Mouse (Mus musculus): ENCODE measurements around the gene Nmi. TPM values are rescaled to one million over a fixed set of nuclear protein-coding genes. Genes with fewer than 3 reads are reported as not detected.

Nmi gene
- polyA plus RNA-seq, 1 experiment: 6.4 TPM

- H3K27me3 ChIP-seq (replicated peaks; ENCODE audit: control insufficient read depth, insufficient read depth, low read length): no peaks in the 10 kb centered on the region
- no peaks in the 10 kb centered on the region for H3K36me3 ChIP-seq (ENCODE audit: control insufficient read depth, insufficient read depth, low read length)
- DNase-seq: no peak
- 86% methylated on average over 6 of the region's 6 CpGs for WGBS
- H3K27ac ChIP-seq (ENCODE audit: insufficient read depth, low read depth, low read length): no peak overlapping the region
- no peaks in the 10 kb centered on the region for H3K4me1 ChIP-seq (ENCODE audit: control insufficient read depth, insufficient read depth, low read length)
- H3K4me3 ChIP-seq (ENCODE audit: insufficient read depth, low read depth, low read length): no peak overlapping the region
- TF ChIP-seq POLR2A (IDR thresholded peaks at IDR 0.05; ENCODE audit: low read depth, low read length): no peak
- TF ChIP-seq CTCF (conservative IDR thresholded peaks at IDR 0.05; ENCODE audit: insufficient read depth, insufficient read length, low read depth, low read length): no peak
Measured at GRCm38 (mm10) chr2:51991447-51991846, 18.2 kb upstream of the Nmi start.

GRCm38 (mm10) chr2:51989559-51989958 lies 16.3 kb upstream of the Nmi start:
- Histone ChIP-seq H3K4me3 (ENCODE audit: insufficient read depth, low read depth, low read length) (no peak overlapping the region), H3K27me3 (replicated peaks; ENCODE audit: control insufficient read depth, insufficient read depth, low read length) (no peaks in the 10 kb centered on the region), H3K27ac (ENCODE audit: insufficient read depth, low read depth, low read length) (no peak overlapping the region), H3K36me3 (ENCODE audit: control insufficient read depth, insufficient read depth, low read length) (no peaks in the 10 kb centered on the region), H3K4me1 (ENCODE audit: control insufficient read depth, insufficient read depth, low read length) (peaks cover 4% of the 10 kb centered on the region; the same call in 1 of the 2 replicates)
- 73% methylated on average over 2 of the region's 2 CpGs for WGBS
- TF ChIP-seq CTCF (conservative IDR thresholded peaks at IDR 0.05; ENCODE audit: insufficient read depth, insufficient read length, low read depth, low read length) (no peak), POLR2A (IDR thresholded peaks at IDR 0.05; ENCODE audit: low read depth, low read length) (no peak)
- no peak for DNase-seq

GRCm38 (mm10) chr2:51986695-51987094 lies 13.4 kb upstream of the Nmi start:
- no peak overlapping the region for H3K4me3 ChIP-seq (ENCODE audit: insufficient read depth, low read depth, low read length)
- no peaks in the 10 kb centered on the region for H3K36me3 ChIP-seq (ENCODE audit: control insufficient read depth, insufficient read depth, low read length)
- 84% methylated on average over 5 of the region's 5 CpGs for WGBS
- H3K27ac ChIP-seq (ENCODE audit: insufficient read depth, low read depth, low read length): no peak overlapping the region
- TF ChIP-seq POLR2A (IDR thresholded peaks at IDR 0.05; ENCODE audit: low read depth, low read length): no peak
- TF ChIP-seq CTCF (conservative IDR thresholded peaks at IDR 0.05; ENCODE audit: insufficient read depth, insufficient read length, low read depth, low read length): no peak
- H3K4me1 ChIP-seq (ENCODE audit: control insufficient read depth, insufficient read depth, low read length): peaks cover 4% of the 10 kb centered on the region; the same call in 1 of the 2 replicates
- no peak for DNase-seq
- H3K27me3 ChIP-seq (replicated peaks; ENCODE audit: control insufficient read depth, insufficient read depth, low read length): no peaks in the 10 kb centered on the region

- no peak for DNase-seq
- Histone ChIP-seq H3K4me3 (ENCODE audit: insufficient read depth, low read depth, low read length) (no peak overlapping the region), H3K36me3 (ENCODE audit: control insufficient read depth, insufficient read depth, low read length) (no peaks in the 10 kb centered on the region), H3K4me1 (ENCODE audit: control insufficient read depth, insufficient read depth, low read length) (peaks cover 4% of the 10 kb centered on the region; the same call in 1 of the 2 replicates), H3K27ac (ENCODE audit: insufficient read depth, low read depth, low read length) (no peak overlapping the region), H3K27me3 (replicated peaks; ENCODE audit: control insufficient read depth, insufficient read depth, low read length) (no peaks in the 10 kb centered on the region)
- WGBS: 52% methylated on average over 9 of the region's 9 CpGs
- TF ChIP-seq CTCF (conservative IDR thresholded peaks at IDR 0.05; ENCODE audit: insufficient read depth, insufficient read length, low read depth, low read length): no peak
- TF ChIP-seq POLR2A (IDR thresholded peaks at IDR 0.05; ENCODE audit: low read depth, low read length): no peak
Measured at GRCm38 (mm10) chr2:51986157-51986556, 12.9 kb upstream of the Nmi start.

- Histone ChIP-seq H3K4me1 (ENCODE audit: control insufficient read depth, insufficient read depth, low read length) (peaks cover 4% of the 10 kb centered on the region; the same call in 1 of the 2 replicates), H3K27me3 (replicated peaks; ENCODE audit: control insufficient read depth, insufficient read depth, low read length) (no peaks in the 10 kb centered on the region), H3K4me3 (ENCODE audit: insufficient read depth, low read depth, low read length) (no peak overlapping the region), H3K27ac (ENCODE audit: insufficient read depth, low read depth, low read length) (no peak overlapping the region), H3K36me3 (ENCODE audit: control insufficient read depth, insufficient read depth, low read length) (no peaks in the 10 kb centered on the region)
- TF ChIP-seq CTCF (conservative IDR thresholded peaks at IDR 0.05; ENCODE audit: insufficient read depth, insufficient read length, low read depth, low read length): no peak
- TF ChIP-seq POLR2A (IDR thresholded peaks at IDR 0.05; ENCODE audit: low read depth, low read length): no peak
- WGBS: 56% methylated on average over 10 of the region's 10 CpGs
- peak; percentile 51 for DNase-seq
Measured at GRCm38 (mm10) chr2:51985241-51985640, 11.9 kb upstream of the Nmi start.

- Histone ChIP-seq H3K36me3 (ENCODE audit: control insufficient read depth, insufficient read depth, low read length) (no peaks in the 10 kb centered on the region), H3K4me3 (ENCODE audit: insufficient read depth, low read depth, low read length) (peak overlapping the region; percentile 32; the same call in 1 of the 2 replicates), H3K27me3 (replicated peaks; ENCODE audit: control insufficient read depth, insufficient read depth, low read length) (no peaks in the 10 kb centered on the region), H3K4me1 (ENCODE audit: control insufficient read depth, insufficient read depth, low read length) (peaks cover 4% of the 10 kb centered on the region; the same call in 1 of the 2 replicates), H3K27ac (ENCODE audit: insufficient read depth, low read depth, low read length) (peak overlapping the region; percentile 35)
- peak; percentile 12 for DNase-seq
- 50% methylated on average over 13 of the region's 13 CpGs for WGBS
- TF ChIP-seq POLR2A (IDR thresholded peaks at IDR 0.05; ENCODE audit: low read depth, low read length) (no peak), CTCF (conservative IDR thresholded peaks at IDR 0.05; ENCODE audit: insufficient read depth, insufficient read length, low read depth, low read length) (no peak)
Measured at GRCm38 (mm10) chr2:51982288-51982687, 9.0 kb upstream of the Nmi start.

GRCm38 (mm10) chr2:51981630-51982029 lies 8.3 kb upstream of the Nmi start:
- Histone ChIP-seq H3K36me3 (ENCODE audit: control insufficient read depth, insufficient read depth, low read length) (no peaks in the 10 kb centered on the region), H3K4me1 (ENCODE audit: control insufficient read depth, insufficient read depth, low read length) (peaks cover 4% of the 10 kb centered on the region; the same call in 1 of the 2 replicates), H3K27ac (ENCODE audit: insufficient read depth, low read depth, low read length) (peak overlapping the region; percentile 91), H3K27me3 (replicated peaks; ENCODE audit: control insufficient read depth, insufficient read depth, low read length) (no peaks in the 10 kb centered on the region), H3K4me3 (ENCODE audit: insufficient read depth, low read depth, low read length) (peak overlapping the region; percentile 35; the same call in 1 of the 2 replicates)
- peak; percentile 72 for DNase-seq
- TF ChIP-seq POLR2A (IDR thresholded peaks at IDR 0.05; ENCODE audit: low read depth, low read length) (no peak), CTCF (conservative IDR thresholded peaks at IDR 0.05; ENCODE audit: insufficient read depth, insufficient read length, low read depth, low read length) (no peak)
- 46% methylated on average over 11 of the region's 11 CpGs for WGBS
